Mouse (Mus musculus) liver, adult 2 months (tissue): ENCODE data around the gene Arid5b.

ENCODE experiments used
- CTCF ChIP-seq: fragments of 200-500 bp; IDR thresholded peaks from 2 replicates; pipeline ENCODE4 v1.5.1; 2011; ENCODE audit warnings: low read depth, low read length, control low read depth
- POLR2A ChIP-seq: fragments of 200-500 bp; IDR thresholded peaks from 2 replicates; pipeline ENCODE4 v1.6.1; 2011; ENCODE audit warnings: low read length, control low read depth; ENCODE audit not compliant: insufficient read depth; ENCODE audit errors: extremely low read depth

GRCm38 (mm10) chr10:68153344-68154045 lies 125.0 kb downstream of the Arid5b start:
- no peak for TF ChIP-seq POLR2A
- TF ChIP-seq CTCF = no peak
